In the genomic region with DNA sequence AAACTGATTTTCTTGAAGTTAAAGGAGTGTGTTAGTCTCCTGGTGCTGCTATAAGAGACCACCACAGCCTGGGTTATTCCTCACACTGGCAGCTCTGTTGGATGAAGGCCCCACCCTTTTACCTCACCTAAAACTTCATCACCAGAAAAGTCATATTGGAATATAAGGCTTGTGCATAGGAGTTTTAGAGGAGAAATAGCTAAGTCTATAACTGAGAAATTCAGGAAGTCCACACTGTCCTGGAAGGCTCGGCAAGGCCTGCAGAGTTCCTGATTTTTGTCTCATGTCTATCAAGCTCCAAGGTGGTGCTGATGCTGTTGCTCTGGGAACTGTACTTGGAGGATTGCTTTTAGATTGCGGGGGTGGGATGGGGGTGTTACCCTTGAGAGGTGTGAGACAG, we compare ENCODE assay signal across 26 mouse cellular contexts. TPM values are rescaled to one million over a fixed set of nuclear protein-coding genes. Genes with fewer than 3 reads are reported as not detected.
DNase-seq lines count a peak whose midpoint lies in the region; ATAC-seq and TF ChIP-seq lines count a peak whose summit lies in the region.
"Had no signal": no experiment of that assay in that cellular context is flagged by ENCODE, and none has a peak within 500 bp of the region (broad histone marks: within the 10 kb centered on the region; RNA-seq: fewer than 3 reads in every experiment).

No protein-coding gene starts in this region.

- no peak for DNase-seq in frontal cortex, postnatal 36 days (ENCODE audit: low spot score in 2 of 2)
- DNase-seq in CH12.LX (ENCODE audit: extremely low read depth), result no peak
- DNase-seq in stomach, postnatal 0 days (ENCODE audit: low spot score), result no peak
- DNase-seq in heart, adult 18-20 months, result no peak
- DNase-seq in gastrocnemius, postnatal 10 days, result no peak
- DNase-seq: adrenal gland, adult 2 months; adrenal gland, postnatal 14 days; cerebellum, adult 18-20 months; cerebellum, adult 9-10 months; cerebellum, postnatal 14 days; forebrain, postnatal 0 days; gastrocnemius, postnatal 14 days; heart, postnatal 10 days; heart, postnatal 36 days had no signal

- ATAC-seq in frontal cortex, adult (ENCODE audit: low TSS enrichment), result peak; percentile 38
- 0 out of 2 replicates have a peak, but pooled peaks have one; percentile 42 for ATAC-seq in granulocyte monocyte progenitor cell, adult 5-6 weeks (replicated peaks; ENCODE audit: poor library complexity, severe bottlenecking)
- ATAC-seq in stomach, postnatal 0 days (ENCODE audit: low FRiP score, low TSS enrichment), result peak; percentile 15; the same call in 1 of the 2 replicates
- ATAC-seq: forebrain, embryonic 13.5 days; hindbrain, embryonic 16.5 days; intestine, embryonic 15.5 days; Patski had no signal

- 76% methylated on average over 2 of the region's 2 CpGs for WGBS in stomach, postnatal 0 days

- H3K27ac ChIP-seq in CH12.LX (ENCODE audit: insufficient read depth, low read depth), result no peak overlapping the region; the same call in 1 of the 2 replicates
- H3K27ac ChIP-seq in stomach, postnatal 0 days (replicated peaks), result peak overlapping the region; percentile 40
- H3K27ac ChIP-seq: forebrain, embryonic 10.5 days; forebrain, embryonic 13.5 days; heart, embryonic 15.5 days; hindbrain, embryonic 10.5 days; hindbrain, embryonic 13.5 days; intestine, embryonic 15.5 days had no signal

- no peak for TF ChIP-seq RAD21 in CH12.LX (IDR thresholded peaks at IDR 0.05; ENCODE audit: low read depth, low read length)

- H3K79me2 ChIP-seq in CH12.LX (replicated peaks; ENCODE audit: control insufficient read depth, extremely low read depth, insufficient read depth, poor library complexity, severe bottlenecking), result peaks cover 49% of the 10 kb centered on the region

- H3K9ac ChIP-seq in CH12.LX (ENCODE audit: insufficient read depth, low read depth), result no peak overlapping the region
- H3K9ac ChIP-seq in stomach, postnatal 0 days (ENCODE audit: low read length), result no peak overlapping the region
- H3K9ac ChIP-seq: forebrain, embryonic 13.5 days; forebrain, postnatal 0 days; heart, embryonic 12.5 days; heart, embryonic 15.5 days; hindbrain, embryonic 13.5 days; intestine, embryonic 15.5 days had no signal

- dilution Hi-C loops in CH12.LX (cut with MboI; ENCODE audit: extremely low pct_ligation_motif_present, extremely low pct_unique_long_range_greater_than_20kb, low sequenced_read_pairs), result no loop called here

- TF ChIP-seq CTCF in CH12.LX (conservative IDR thresholded peaks at IDR 0.05 in 1 of 2, IDR thresholded peaks at IDR 0.05 in 1 of 2; ENCODE audit: low read depth in 2 of 2, low read length in 2 of 2), result no peak
- TF ChIP-seq CTCF in stomach, postnatal 0 days (IDR thresholded peaks at IDR 0.05; ENCODE audit: low read depth), result no peak

- H3K4me1 ChIP-seq in CH12.LX (ENCODE audit: control insufficient read depth in 1 of 2, insufficient read depth in 2 of 2), result peaks cover 17 to 61% of the 10 kb centered on the region in 2 experiments; a peak in 3 of 4 replicates
- no peaks in the 10 kb centered on the region for H3K4me1 ChIP-seq in stomach, postnatal 0 days (replicated peaks; ENCODE audit: control insufficient read depth, insufficient read depth)
- H3K4me1 ChIP-seq: intestine, embryonic 15.5 days had no signal

- TF ChIP-seq POLR2A in CH12.LX (IDR thresholded peaks at IDR 0.05; ENCODE audit: low read depth, low read length), result no peak

- in situ Hi-C loops in CH12.LX (cut with MboI; ENCODE audit: low pct_ligation_motif_present, low pct_unique_long_range_greater_than_20kb, low sequenced_read_pairs), result no loop called here

- peaks cover 0 to 25% of the 10 kb centered on the region in 2 experiments for H3K36me3 ChIP-seq in CH12.LX (replicated peaks in 1 of 2; ENCODE audit: control insufficient read depth in 1 of 2, insufficient read depth in 1 of 2, low read length in 1 of 2)
- H3K36me3 ChIP-seq in stomach, postnatal 0 days (ENCODE audit: control insufficient read depth, insufficient read depth, low read length), result no peaks in the 10 kb centered on the region
- H3K36me3 ChIP-seq: heart, embryonic 15.5 days; intestine, embryonic 15.5 days had no signal

- no peaks in the 10 kb centered on the region for H3K9me3 ChIP-seq in CH12.LX (replicated peaks; ENCODE audit: low read length)
- no peaks in the 10 kb centered on the region for H3K9me3 ChIP-seq in stomach, postnatal 0 days (ENCODE audit: control insufficient read depth, low read length)
- H3K9me3 ChIP-seq: forebrain, embryonic 10.5 days; forebrain, embryonic 13.5 days; G1E; heart, embryonic 12.5 days; heart, embryonic 15.5 days; hindbrain, embryonic 10.5 days; hindbrain, embryonic 13.5 days; intestine, embryonic 15.5 days had no signal

- H3K4me2 ChIP-seq in CH12.LX (ENCODE audit: insufficient read depth, low read depth, poor library complexity, severe bottlenecking), result 0 out of 2 replicates have a peak overlapping the region, but pooled peaks have one; percentile 35
- H3K4me2 ChIP-seq in stomach, postnatal 0 days (replicated peaks; ENCODE audit: low read depth), result no peak overlapping the region
- H3K4me2 ChIP-seq: forebrain, embryonic 13.5 days; heart, embryonic 12.5 days; heart, embryonic 15.5 days; hindbrain, embryonic 13.5 days; intestine, embryonic 15.5 days had no signal

- no peak overlapping the region for H3K4me3 ChIP-seq in CH12.LX (replicated peaks in 1 of 3; ENCODE audit: low read depth in 2 of 3, low read length in 2 of 3, poor library complexity in 1 of 3)
- H3K4me3 ChIP-seq in stomach, postnatal 0 days (ENCODE audit: low read depth, low read length), result no peak overlapping the region
- H3K4me3 ChIP-seq: forebrain, embryonic 10.5 days; forebrain, embryonic 13.5 days; heart, embryonic 12.5 days; heart, embryonic 15.5 days; hindbrain, embryonic 10.5 days; hindbrain, embryonic 13.5 days; intestine, embryonic 15.5 days had no signal

- H3K27me3 ChIP-seq in CH12.LX (replicated peaks), result no peaks in the 10 kb centered on the region
- no peaks in the 10 kb centered on the region for H3K27me3 ChIP-seq in stomach, postnatal 0 days (ENCODE audit: control insufficient read depth, insufficient read depth, low read length)
- H3K27me3 ChIP-seq: forebrain, embryonic 13.5 days; heart, embryonic 12.5 days; heart, embryonic 15.5 days; hindbrain, embryonic 13.5 days; intestine, embryonic 15.5 days; Patski had no signal

- no peak for TF ChIP-seq EP300 in CH12.LX (IDR thresholded peaks at IDR 0.05; ENCODE audit: low read length)
- TF ChIP-seq EP300 in stomach, postnatal 0 days (optimal IDR thresholded peaks at IDR 0.05), result no peak

TF ChIP-seq in CH12.LX, 34 proteins besides CTCF, POLR2A, EP300 and RAD21:
- TF ChIP-seq USF2 (conservative IDR thresholded peaks at IDR 0.05; ENCODE audit: low read depth, low read length) (no peak), CHD2 (IDR thresholded peaks at IDR 0.05; ENCODE audit: low read length) (no peak), ELF1 (IDR thresholded peaks at IDR 0.05; ENCODE audit: low read depth, low read length) (no peak), USF1 (IDR thresholded peaks at IDR 0.05; ENCODE audit: low read depth, low read length) (no peak), MYC (IDR thresholded peaks at IDR 0.05; ENCODE audit: low read depth, low read length) (no peak), ZMIZ1 (IDR thresholded peaks at IDR 0.05; ENCODE audit: low read depth, low read length) (no peak), JUND (conservative IDR thresholded peaks at IDR 0.05; ENCODE audit: low read depth, low read length) (no peak), GABPA (IDR thresholded peaks at IDR 0.05; ENCODE audit: insufficient replicate concordance, low read depth, low read length) (no peak), PAX5 (IDR thresholded peaks at IDR 0.05; ENCODE audit: low read length) (no peak)

RNA-seq across cellular contexts. Expression of a gene that starts 26.6 kb away (rescaled TPM):
- total RNA-seq in CH12.LX (2012; rRNA removed) (29.8 and 31.7 TPM in 2 replicates), CH12.LX (2014; rRNA removed) (21.2 and 25.0 TPM in 2 replicates)
- 41.7 and 49.7 TPM in 2 replicates for polyA plus RNA-seq in CH12.LX (2012; ENCODE audit: insufficient read length, low read depth)
- 32.1 and 40.7 TPM in 2 replicates for total RNA-seq in granulocyte monocyte progenitor cell, adult 5-6 weeks (2014; fragmentation: Nextera tagmentation)
- 54.3 and 61.8 TPM in 2 replicates for total RNA-seq in granulocyte monocyte progenitor cell, adult 5-6 weeks (2017)
- 84.4 and 99.6 TPM in 2 replicates for polyA plus RNA-seq in stomach, postnatal 0 days (2015; fragmentation: Nextera tagmentation; extraction: Ambion mirVana)
- 10 to 100 TPM; 61.2 to 61.4 TPM for total RNA-seq in heart, adult 18-20 months (2021)
- 10 to 100 TPM; 69.6 to 77.5 TPM for total RNA-seq in gastrocnemius, postnatal 10 days (2021)
